ENCODE assay signal across 24 mouse cellular contexts in the genomic region with DNA sequence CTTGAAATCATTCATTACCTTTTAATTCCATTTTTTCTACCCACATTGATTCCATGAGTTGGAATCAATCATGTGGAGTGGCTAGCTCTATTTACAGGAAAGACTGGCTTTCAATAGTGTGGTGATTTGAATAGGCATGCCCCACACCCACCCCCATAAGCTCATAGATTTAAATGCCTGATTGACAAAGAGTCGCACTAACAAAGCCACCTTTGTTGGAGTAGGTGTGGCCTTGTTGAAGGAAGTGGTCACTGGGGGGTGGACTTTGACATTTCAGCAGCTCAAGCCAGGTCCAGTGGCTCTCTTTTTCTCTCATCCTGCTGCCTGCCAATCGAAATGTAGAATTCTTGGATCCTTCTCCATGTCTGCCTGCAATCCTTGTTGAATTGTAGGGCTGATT.
DNase-seq lines count a peak whose midpoint lies in the region; TF ChIP-seq lines count a peak whose summit lies in the region.
"Had no signal": no experiment of that assay in that cellular context is flagged by ENCODE, and none has a peak within 500 bp of the region (broad histone marks: within the 10 kb centered on the region; RNA-seq: fewer than 3 reads in every experiment).

No protein-coding gene starts in this region.

- no peak for TF ChIP-seq CTCF in ES-Bruce4 (IDR thresholded peaks at IDR 0.05; ENCODE audit: low read depth, low read length)
- TF ChIP-seq CTCF in gastrocnemius, adult 2 months (IDR thresholded peaks at IDR 0.05), result no peak

- no peak for TF ChIP-seq POLR2A in ES-Bruce4 (IDR thresholded peaks at IDR 0.05; ENCODE audit: insufficient read depth, low read length)

- H3K27me3 ChIP-seq in ES-Bruce4 (ENCODE audit: control insufficient read depth, insufficient read depth, low read length, poor library complexity, severe bottlenecking), result no peaks in the 10 kb centered on the region
- H3K27me3 ChIP-seq: CH12.LX, Patski had no signal

- no peak overlapping the region for H3K9ac ChIP-seq in ES-Bruce4 (ENCODE audit: low read depth, poor library complexity, severe bottlenecking)

- intact Hi-C loops in gastrocnemius, postnatal 36 days (cut with DNase I), result no loop called here
- intact Hi-C loops in left cerebral cortex, postnatal 10 days (cut with DNase I), result no loop called here
- intact Hi-C loops in gastrocnemius, adult 2 months (cut with DNase I), result no loop called here

- DNase-seq in ES-CJ7 (ENCODE audit: low read depth, low spot score) (peak; percentile 71), R1 (ENCODE audit: low read depth, low spot score) (peak; percentile 82), ZHBTc4 (ENCODE audit: low read depth, low spot score) (peak; percentile 66)
- no peak for DNase-seq in gastrocnemius, postnatal 36 days
- DNase-seq in left cerebral cortex, postnatal 10 days (ENCODE audit: extremely low spot score in 1 of 2, low spot score in 2 of 2), result no peak
- DNase-seq in kidney, postnatal 25 days, result no peak
- no peak for DNase-seq in gastrocnemius, adult 2 months
- DNase-seq: adrenal gland, adult 2 months; adrenal gland, adult 8-10 months; adrenal gland, postnatal 10 days; adrenal gland, postnatal 14 days; adrenal gland, postnatal 25 days; adrenal gland, postnatal 36 days; B cell, adult 2 months; cerebellum, adult 11 months; cerebellum, adult 11-12 months; cerebellum, adult 18-20 months; cerebellum, adult 2 months; cerebellum, adult 8-10 months; cerebellum, adult 9-10 months had no signal

- no peaks in the 10 kb centered on the region for H3K4me1 ChIP-seq in ES-Bruce4 (ENCODE audit: control insufficient read depth, insufficient read depth, low read length)

- TF ChIP-seq EP300 in ES-Bruce4 (IDR thresholded peaks at IDR 0.05; ENCODE audit: insufficient read depth, low read depth, low read length), result 0 out of 2 replicates have a peak, but pooled peaks have one; percentile 17

- H3K4me3 ChIP-seq in ES-Bruce4 (ENCODE audit: low read depth, low read length), result no peak overlapping the region
- no peak overlapping the region for H3K4me3 ChIP-seq in gastrocnemius, adult 2 months

- H3K9me3 ChIP-seq in ES-Bruce4 (replicated peaks; ENCODE audit: control insufficient read depth, insufficient read depth, low read length, poor library complexity, severe bottlenecking), result peaks cover 3% of the 10 kb centered on the region; the same call in 1 of the 2 replicates
- H3K9me3 ChIP-seq: G1E had no signal

- H3K27ac ChIP-seq in ES-Bruce4 (ENCODE audit: insufficient read depth, low read length), result peak overlapping the region; percentile 70
- no peak overlapping the region for H3K27ac ChIP-seq in gastrocnemius, adult 2 months

- no peaks in the 10 kb centered on the region for H3K36me3 ChIP-seq in ES-Bruce4 (ENCODE audit: control insufficient read depth, insufficient read depth, low read length, poor library complexity, severe bottlenecking)
- H3K36me3 ChIP-seq: G1E had no signal

Comparison
In these comparisons a context has a peak if more than half of its experiments do, and no peak if none do; other contexts are left out.
1. DNase-seq: peak in ES-CJ7 (single experiment), R1 (single experiment) and ZHBTc4 (single experiment); none in gastrocnemius, postnatal 36 days (0 of 2), left cerebral cortex, postnatal 10 days (0 of 2), kidney, postnatal 25 days (0 of 2) and gastrocnemius, adult 2 months (single experiment).